Mouse (Mus musculus) thymus, adult 2 months (tissue): ENCODE results near the gene Krt23.

Experiments
- CTCF ChIP-seq: fragments of 200-500 bp; IDR thresholded peaks from 2 replicates; pipeline ENCODE4 v1.5.1; 2012; ENCODE audit warnings: mild to moderate bottlenecking, control low read depth, low read length, moderate library complexity, borderline replicate concordance; ENCODE audit not compliant: control insufficient read depth, poor library complexity, insufficient read depth; ENCODE audit errors: extremely low read depth
- POLR2A ChIP-seq: fragments of 200-500 bp; IDR thresholded peaks from 2 replicates; pipeline ENCODE4 v1.6.1; 2012; ENCODE audit warnings: mild to moderate bottlenecking, low read length, control low read depth, moderate library complexity; ENCODE audit not compliant: control insufficient read depth, poor library complexity, insufficient read depth; ENCODE audit errors: extremely low read depth

DNA sequence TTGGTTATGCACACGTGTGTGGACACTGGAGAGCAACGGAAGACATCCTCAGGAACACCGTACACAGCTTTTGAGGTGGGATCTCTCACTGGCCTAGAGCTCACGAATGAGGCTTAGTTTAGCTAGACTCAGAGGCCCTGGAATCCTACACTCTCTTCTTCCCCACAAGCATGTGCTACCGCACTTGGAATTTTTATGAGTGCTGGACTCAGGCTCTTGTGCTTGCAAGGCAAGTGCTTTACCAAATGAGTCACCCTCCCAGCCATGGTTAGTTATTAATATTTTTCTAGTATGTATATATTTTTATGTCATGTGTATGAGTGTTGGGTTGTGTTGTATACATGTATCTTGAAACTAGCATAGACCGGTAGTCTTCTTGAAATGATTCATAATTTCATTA lies 21.0 kb downstream of the Krt23 start:
- no peak for TF ChIP-seq POLR2A
- TF ChIP-seq CTCF: no peak
